Mouse (Mus musculus): Measurements from ENCODE around the gene Pde10a. TPM values are rescaled to one million over a fixed set of nuclear protein-coding genes. Genes with fewer than 3 reads are reported as not detected.
A peak's percentile ranks its signal among the peaks of the same experiment; 100 is the strongest.

Gene Pde10a
- polyA plus RNA-seq, 1 experiment from 2014 or later, result 1.4 TPM

- no peak for ATAC-seq
- Histone ChIP-seq H3K36me3 (no peaks in the 10 kb centered on the region), H3K27ac (no peak overlapping the region), H3K4me2 (replicated peaks) (no peak overlapping the region), H3K4me1 (replicated peaks) (no peaks in the 10 kb centered on the region), H3K27me3 (replicated peaks) (no peaks in the 10 kb centered on the region), H3K9ac (no peak overlapping the region), H3K9me3 (no peaks in the 10 kb centered on the region), H3K4me3 (replicated peaks) (no peak overlapping the region)
- 91% methylated on average over 6 of the region's 6 CpGs for WGBS
These were observed 260.7 kb downstream of the Pde10a start for GRCm38 (mm10) chr17:8785908-8786307.

GRCm38 (mm10) chr17:8786484-8786883 lies 261.3 kb downstream of the Pde10a start:
- Histone ChIP-seq H3K9ac (no peak overlapping the region), H3K27ac (no peak overlapping the region), H3K4me2 (replicated peaks) (no peak overlapping the region), H3K4me1 (replicated peaks) (no peaks in the 10 kb centered on the region), H3K9me3 (no peaks in the 10 kb centered on the region), H3K4me3 (replicated peaks) (no peak overlapping the region), H3K36me3 (no peaks in the 10 kb centered on the region), H3K27me3 (replicated peaks) (no peaks in the 10 kb centered on the region)
- WGBS, result 84% methylated on average over 4 of the region's 4 CpGs
- no peak for ATAC-seq

GRCm38 (mm10) chr17:8787762-8788161 lies 262.6 kb downstream of the Pde10a start:
- no peak overlapping the region for H3K9ac ChIP-seq
- no peak overlapping the region for H3K27ac ChIP-seq
- H3K9me3 ChIP-seq, result no peaks in the 10 kb centered on the region
- no peaks in the 10 kb centered on the region for H3K36me3 ChIP-seq
- H3K4me3 ChIP-seq (replicated peaks), result no peak overlapping the region
- 62% methylated on average over 8 of the region's 8 CpGs for WGBS
- H3K4me1 ChIP-seq (replicated peaks), result no peaks in the 10 kb centered on the region
- no peak for ATAC-seq
- H3K4me2 ChIP-seq (replicated peaks), result no peak overlapping the region
- H3K27me3 ChIP-seq (replicated peaks), result no peaks in the 10 kb centered on the region

GRCm38 (mm10) chr17:8791561-8791960 lies 266.4 kb downstream of the Pde10a start:
- H3K36me3 ChIP-seq, result no peaks in the 10 kb centered on the region
- H3K4me1 ChIP-seq (replicated peaks), result no peaks in the 10 kb centered on the region
- 0 out of 2 replicates have a peak, but pooled peaks cover 3% of the 10 kb centered on the region for H3K27me3 ChIP-seq (replicated peaks)
- no peak overlapping the region for H3K4me3 ChIP-seq (replicated peaks)
- no peak overlapping the region for H3K27ac ChIP-seq
- ATAC-seq, result no peak
- H3K9ac ChIP-seq, result no peak overlapping the region
- no peaks in the 10 kb centered on the region for H3K9me3 ChIP-seq
- H3K4me2 ChIP-seq (replicated peaks), result no peak overlapping the region
- WGBS, result 78% methylated on average over 4 of the region's 4 CpGs

- Histone ChIP-seq H3K4me2 (replicated peaks) (no peak overlapping the region), H3K4me3 (replicated peaks) (no peak overlapping the region), H3K9ac (no peak overlapping the region), H3K4me1 (replicated peaks) (no peaks in the 10 kb centered on the region), H3K27me3 (replicated peaks) (peaks cover 7% of the 10 kb centered on the region; the same call in 1 of the 2 replicates), H3K36me3 (no peaks in the 10 kb centered on the region), H3K9me3 (no peaks in the 10 kb centered on the region), H3K27ac (no peak overlapping the region)
- WGBS, result 64% methylated on average over 7 of the region's 7 CpGs
- no peak for ATAC-seq
These were observed 267.4 kb downstream of the Pde10a start for GRCm38 (mm10) chr17:8792611-8793010.

- no peak for ATAC-seq
- WGBS, result 17% methylated on average over 2 of the region's 2 CpGs
These were observed 272.5 kb downstream of the Pde10a start for GRCm38 (mm10) chr17:8797624-8798023.

GRCm38 (mm10) chr17:8798531-8799295 lies 273.5 kb downstream of the Pde10a start:
- Histone ChIP-seq H3K27me3 (replicated peaks) (peaks cover 61% of the 10 kb centered on the region), H3K27ac (no peak overlapping the region), H3K4me2 (replicated peaks) (no peak overlapping the region), H3K9ac (no peak overlapping the region), H3K4me1 (replicated peaks) (peaks cover 27% of the 10 kb centered on the region), H3K9me3 (no peaks in the 10 kb centered on the region), H3K36me3 (no peaks in the 10 kb centered on the region), H3K4me3 (replicated peaks) (no peak overlapping the region; the same call in 1 of the 2 replicates)
- no peak for ATAC-seq
- 4% methylated on average over 12 of the region's 12 CpGs for WGBS

More at GRCm38 (mm10) chr17:8797624-8798023, 272.5 kb downstream of the Pde10a start:
- no peaks in the 10 kb centered on the region for H3K9me3 ChIP-seq
- no peak overlapping the region for H3K27ac ChIP-seq
- H3K36me3 ChIP-seq, result no peaks in the 10 kb centered on the region
- H3K4me1 ChIP-seq (replicated peaks), result peaks cover 19% of the 10 kb centered on the region
- no peak overlapping the region for H3K4me2 ChIP-seq (replicated peaks)
- no peak overlapping the region for H3K9ac ChIP-seq
- H3K27me3 ChIP-seq (replicated peaks), result peaks cover 50% of the 10 kb centered on the region
- H3K4me3 ChIP-seq (replicated peaks), result no peak overlapping the region

- peaks cover 66% of the 10 kb centered on the region for H3K27me3 ChIP-seq (replicated peaks)
- no peaks in the 10 kb centered on the region for H3K36me3 ChIP-seq
- peaks cover 27% of the 10 kb centered on the region for H3K4me1 ChIP-seq (replicated peaks)
- H3K27ac ChIP-seq, result no peak overlapping the region
- no peaks in the 10 kb centered on the region for H3K9me3 ChIP-seq
- H3K4me3 ChIP-seq (replicated peaks), result no peak overlapping the region; the same call in 1 of the 2 replicates
- WGBS, result 3% methylated on average over 10 of the region's 10 CpGs
- no peak overlapping the region for H3K9ac ChIP-seq
- H3K4me2 ChIP-seq (replicated peaks), result no peak overlapping the region
- ATAC-seq, result no peak
These were observed 274.1 kb downstream of the Pde10a start for GRCm38 (mm10) chr17:8799296-8799731.

GRCm38 (mm10) chr17:8799914-8800420 lies 274.8 kb downstream of the Pde10a start:
- peak overlapping the region; percentile 96 for H3K4me2 ChIP-seq (replicated peaks)
- no peak overlapping the region for H3K4me3 ChIP-seq (replicated peaks)
- H3K9me3 ChIP-seq, result no peaks in the 10 kb centered on the region
- peaks cover 72% of the 10 kb centered on the region for H3K27me3 ChIP-seq (replicated peaks)
- H3K36me3 ChIP-seq, result no peaks in the 10 kb centered on the region
- H3K4me1 ChIP-seq (replicated peaks), result peaks cover 27% of the 10 kb centered on the region
- no peak for ATAC-seq
- H3K27ac ChIP-seq, result no peak overlapping the region
- no peak overlapping the region for H3K9ac ChIP-seq
- WGBS, result 1% methylated on average over 15 of the region's 15 CpGs

- Histone ChIP-seq H3K27ac (peak overlapping the region; percentile 58; the same call in 1 of the 2 replicates), H3K9me3 (no peaks in the 10 kb centered on the region), H3K27me3 (replicated peaks) (peaks cover 77% of the 10 kb centered on the region), H3K4me3 (replicated peaks) (peak overlapping the region; percentile 64), H3K4me1 (replicated peaks) (peaks cover 27% of the 10 kb centered on the region), H3K36me3 (no peaks in the 10 kb centered on the region), H3K9ac (peak overlapping the region; percentile 58), H3K4me2 (replicated peaks) (peak overlapping the region; percentile 96)
- WGBS, result under 1% methylated on average over 52 of the region's 53 CpGs
- ATAC-seq, result peak; percentile 76
These were observed 275.4 kb downstream of the Pde10a start for GRCm38 (mm10) chr17:8800478-8801082.

GRCm38 (mm10) chr17:8801083-8801854 lies 276.1 kb downstream of the Pde10a start:
- H3K36me3 ChIP-seq, result no peaks in the 10 kb centered on the region
- peak; percentile 87 for ATAC-seq
- peak overlapping the region; percentile 64 for H3K4me3 ChIP-seq (replicated peaks)
- H3K27ac ChIP-seq, result peak overlapping the region; percentile 58
- peaks cover 27% of the 10 kb centered on the region for H3K4me1 ChIP-seq (replicated peaks)
- under 1% methylated on average over 43 of the region's 72 CpGs for WGBS
- H3K27me3 ChIP-seq (replicated peaks), result peaks cover 79% of the 10 kb centered on the region
- H3K9me3 ChIP-seq, result no peaks in the 10 kb centered on the region
- H3K9ac ChIP-seq, result peak overlapping the region; percentile 58
- peak overlapping the region; percentile 96 for H3K4me2 ChIP-seq (replicated peaks)

GRCm38 (mm10) chr17:8801855-8802104 lies 276.6 kb downstream of the Pde10a start:
- Histone ChIP-seq H3K36me3 (no peaks in the 10 kb centered on the region), H3K9ac (peak overlapping the region; percentile 58), H3K4me3 (replicated peaks) (peak overlapping the region; percentile 64), H3K9me3 (no peaks in the 10 kb centered on the region), H3K4me1 (replicated peaks) (peaks cover 27% of the 10 kb centered on the region), H3K27ac (0 out of 2 replicates have a peak overlapping the region, but pooled peaks have one; percentile 40), H3K4me2 (replicated peaks) (peak overlapping the region; percentile 96), H3K27me3 (replicated peaks) (peaks cover 76% of the 10 kb centered on the region)
- under 1% methylated on average over 29 of the region's 31 CpGs for WGBS
- ATAC-seq, result no peak
